Mouse (Mus musculus): Measurements from ENCODE around the gene Hip1. TPM values are rescaled to one million over a fixed set of nuclear protein-coding genes. Genes with fewer than 3 reads are reported as not detected.

The Hip1 gene
- polyA plus RNA-seq, 2 experiments from 2014 or later: 8.6 to 8.7 TPM

DNA sequence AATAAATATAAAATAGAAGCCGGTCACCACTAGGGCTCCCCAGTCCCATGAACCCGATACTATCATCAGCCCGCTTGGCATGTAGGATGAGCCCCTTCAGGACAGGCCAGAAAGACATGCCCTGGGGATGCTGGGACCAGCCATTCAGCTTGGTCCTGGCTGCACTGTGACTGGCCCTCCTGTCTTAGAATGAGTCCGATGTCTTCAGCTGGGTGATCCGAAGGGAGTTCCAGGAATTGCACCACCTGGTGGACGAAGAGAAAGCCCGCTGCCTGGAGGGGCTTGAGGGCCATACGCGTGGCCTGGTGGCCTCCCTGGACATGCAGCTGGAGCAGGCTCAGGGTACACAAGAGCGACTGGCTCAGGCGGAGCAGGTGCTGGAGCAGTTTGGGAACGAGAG, 181.4 kb downstream of the Hip1 start:
- no peak for ATAC-seq

- no peak for ATAC-seq
These were observed 182.3 kb downstream of the Hip1 start for GRCm38 (mm10) chr5:135362572-135362971.

GRCm38 (mm10) chr5:135359772-135360171, 185.1 kb downstream of the Hip1 start:
- ATAC-seq: no peak

DNA sequence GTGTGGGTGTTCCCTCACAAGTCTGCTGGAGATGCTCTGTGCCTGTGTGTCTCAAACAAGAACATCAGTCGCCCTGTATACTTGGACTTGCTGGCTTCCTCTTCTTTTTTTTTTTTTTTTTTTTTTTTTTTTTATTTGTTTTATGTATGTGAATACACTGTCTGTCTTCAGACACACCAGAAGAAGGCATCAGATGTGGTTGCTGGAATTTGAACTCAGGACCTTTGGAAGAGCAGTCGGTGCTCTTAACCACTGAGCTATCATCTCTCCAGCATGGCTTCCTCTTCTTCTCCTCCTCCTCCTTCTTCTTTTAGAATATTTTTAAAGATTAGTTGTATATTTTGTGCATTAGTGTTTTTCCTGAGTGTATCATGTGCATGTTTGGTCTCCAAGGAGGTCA, 187.4 kb downstream of the Hip1 start:
- ATAC-seq: no peak

Other genes starting within 250 kb of the Hip1 start
- not detected for gene Fkbp6, start 195.1 kb downstream of the Hip1 start, polyA plus RNA-seq (2017; shearing (Covaris generic))
- gene Trim50, start 191.8 kb downstream of the Hip1 start, polyA plus RNA-seq (2017; shearing (Covaris generic)): under 1 TPM in 1 of 2 experiments, not detected in 1; 0.22 TPM
- gene Nsun5, start 175.2 kb downstream of the Hip1 start, polyA plus RNA-seq (2017; shearing (Covaris generic)): 10 to 100 TPM; 19.9 to 22.0 TPM
- gene Pom121, start 150.6 kb downstream of the Hip1 start, polyA plus RNA-seq (2017; shearing (Covaris generic)): 10 to 100 TPM; 10.8 to 17.4 TPM
- not detected for gene Ccl26, start 18.4 kb upstream of the Hip1 start, polyA plus RNA-seq (2017; shearing (Covaris generic))
- not detected for gene Ccl24, start 27.9 kb upstream of the Hip1 start, polyA plus RNA-seq (2017; shearing (Covaris generic))
- 10 to 100 TPM; 17.1 to 21.6 TPM for gene Rhbdd2, start 87.5 kb upstream of the Hip1 start, polyA plus RNA-seq (2017; shearing (Covaris generic))
- 10 to 100 TPM; 15.7 to 21.9 TPM for gene Por, start 124.9 kb upstream of the Hip1 start, polyA plus RNA-seq (2017; shearing (Covaris generic))
- gene Tmem120a, start 199.3 kb upstream of the Hip1 start, polyA plus RNA-seq (2017; shearing (Covaris generic)): 10 to 100 TPM; 41.4 to 47.0 TPM
- gene Styxl1, start 233.3 kb upstream of the Hip1 start, polyA plus RNA-seq (2017; shearing (Covaris generic)): under 1 TPM in 1 of 2 experiments, not detected in 1; 0.95 TPM
- 100 to 1,000 TPM; 625 to 710 TPM for gene Mdh2, start 233.4 kb upstream of the Hip1 start, polyA plus RNA-seq (2017; shearing (Covaris generic))